Mouse (Mus musculus) left cerebral cortex, adult 2 months (tissue): Measurements from ENCODE around the gene Mreg. TPM values are rescaled to one million over a fixed set of nuclear protein-coding genes. Genes with fewer than 3 reads are reported as not detected.

Source experiments
- DNase-seq, 2 experiments: peaks; one replicate each; pipeline ENCODE4 v3.0.0; 2021 to 2022; ENCODE audit warnings: low spot score in 2 of 2, mixed read lengths in 1 of 2; ENCODE audit errors: extremely low spot score in 1 of 2
- H3K27ac ChIP-seq: fragments of 200-600 bp; 2 replicates; pipeline ENCODE4 v1.8.1; 2022
- H3K4me3 ChIP-seq: fragments of 200-600 bp; 2 replicates; pipeline ENCODE4 v1.8.1; 2022
- CTCF ChIP-seq: fragments of 200-600 bp; IDR thresholded peaks from 2 replicates; pipeline ENCODE4 v1.8.1; 2022; ENCODE audit warnings: antibody characterized with exemption, mild to moderate bottlenecking, moderate library complexity
- intact Hi-C: fragments of 180-260 bp; cut with DNase I; formaldehyde crosslinking; loops from one replicate; pipeline ENCODE4 v1.15.1; 2025
- total RNA-seq, 2 experiments: library from RNA; stranded (reverse); gene quantifications; 2 replicates each; pipeline ENCODE4 v1.2.3; 2021

Gene Mreg
- total RNA-seq, 2 experiments from 2014 or later, result 4.1 to 4.9 TPM

- Histone ChIP-seq H3K27ac (no peak overlapping the region), H3K4me3 (no peak overlapping the region)
- intact Hi-C loops, result no loop called here
- no peak for DNase-seq
- no peak for TF ChIP-seq CTCF
These were observed 76.0 kb downstream of the Mreg start for GRCm38 (mm10) chr1:72136101-72136500.

- no peak for DNase-seq
- TF ChIP-seq CTCF, result no peak
- no peak overlapping the region for H3K27ac ChIP-seq
- H3K4me3 ChIP-seq, result no peak overlapping the region
- intact Hi-C loops, result no loop called here
These were observed 77.6 kb downstream of the Mreg start for GRCm38 (mm10) chr1:72134534-72134933.

- H3K4me3 ChIP-seq, result peak overlapping the region; percentile 30; the same call in 1 of the 2 replicates
- DNase-seq, result peak; percentile 87 to 95
- intact Hi-C loops, result loop anchor here (1.0 to 10.0 kb wide), 7 partner anchors 10 to 1849 kb away; no protein-coding TSS in a partner anchor
- no peak overlapping the region for H3K27ac ChIP-seq
- TF ChIP-seq CTCF, result peak; percentile 83
These were observed 88.4 kb downstream of the Mreg start for GRCm38 (mm10) chr1:72123434-72124297.

GRCm38 (mm10) chr1:72121608-72122185 lies 90.4 kb downstream of the Mreg start:
- no peak for DNase-seq

GRCm38 (mm10) chr1:72119981-72120380 lies 92.1 kb downstream of the Mreg start:
- H3K27ac ChIP-seq, result no peak overlapping the region
- TF ChIP-seq CTCF, result no peak
- H3K4me3 ChIP-seq, result no peak overlapping the region
- intact Hi-C loops, result loop anchor here (5.0 to 10.0 kb wide), 5 partner anchors 445 to 1845 kb away; no protein-coding TSS in a partner anchor
- no peak for DNase-seq

More at GRCm38 (mm10) chr1:72121608-72122185, 90.4 kb downstream of the Mreg start:
- no peak for TF ChIP-seq CTCF
- no peak overlapping the region for H3K27ac ChIP-seq
- intact Hi-C loops, result loop anchor here (2.0 to 10.0 kb wide), 6 partner anchors 19 to 1847 kb away; no protein-coding TSS in a partner anchor
- H3K4me3 ChIP-seq, result no peak overlapping the region

- H3K4me3 ChIP-seq, result no peak overlapping the region
- no peak for DNase-seq
- intact Hi-C loops, result no loop called here
- H3K27ac ChIP-seq, result no peak overlapping the region
- TF ChIP-seq CTCF, result no peak
These were observed 97.9 kb downstream of the Mreg start for GRCm38 (mm10) chr1:72114206-72114605.

Other genes with a start within 250 kb of the Mreg start
- 1 to 10 TPM; 4.8 to 5.6 TPM for gene Pecr, start 72.0 kb upstream of the Mreg start, total RNA-seq
- gene Tmem169, start 72.1 kb upstream of the Mreg start, total RNA-seq, result 10 to 100 TPM; 17.7 to 19.4 TPM
- gene Xrcc5, start 95.1 kb upstream of the Mreg start, total RNA-seq, result 10 to 100 TPM; 16.9 to 18.2 TPM